Comparison of ENCODE assay signal across 27 mouse cellular contexts in genomic region chr8:115514485-115514884, GRCm38 (mm10).
DNase-seq lines count a peak whose midpoint lies in the region; ATAC-seq lines count a peak whose summit lies in the region.
"Had no signal": no experiment of that assay in that cellular context is flagged by ENCODE, and none has a peak within 500 bp of the region (broad histone marks: within the 10 kb centered on the region; RNA-seq: fewer than 3 reads in every experiment).

No protein-coding gene starts in this region.

- ATAC-seq in activated CD4-positive, CD25-positive, alpha-beta regulatory T cell, adult 4 months: peak; percentile 90
- ATAC-seq in midbrain, embryonic 15.5 days (replicated peaks): no peak
- ATAC-seq: forebrain, embryonic 16.5 days; hindbrain, embryonic 16.5 days; intestine, postnatal 0 days; liver, embryonic 12.5 days had no signal

- no peak overlapping the region for H3K4me3 ChIP-seq in midbrain, embryonic 15.5 days
- H3K4me3 ChIP-seq: embryonic facial prominence, embryonic 10.5 days; forebrain, embryonic 10.5 days; heart, embryonic 15.5 days; layer of hippocampus, adult 2 months; limb, embryonic 13.5 days; liver, embryonic 12.5 days; midbrain, embryonic 12.5 days; neural tube, embryonic 12.5 days had no signal

- DNase-seq in CD4-positive helper T cell, adult 2 months (ENCODE audit: low read depth, low spot score): peak; percentile 53
- peak; percentile 24 for DNase-seq in naive thymus-derived CD4-positive, alpha-beta T cell, adult 2 months (ENCODE audit: low read depth)
- DNase-seq in thymus, postnatal 25 days: peak; percentile 70
- no peak for DNase-seq in frontal cortex, postnatal 25 days (ENCODE audit: low spot score in 2 of 2)
- DNase-seq in lung, postnatal 14 days: no peak
- DNase-seq: adrenal gland, postnatal 14 days; cerebellum, adult 8-10 months; gastrocnemius, postnatal 36 days; heart, postnatal 36 days; kidney, postnatal 25 days; layer of hippocampus, postnatal 36 days; lung, adult 18-20 months; lung, postnatal 10 days; right cerebral cortex, postnatal 14 days had no signal

- no peaks in the 10 kb centered on the region for H3K9me3 ChIP-seq in midbrain, embryonic 15.5 days
- H3K9me3 ChIP-seq: embryonic facial prominence, embryonic 10.5 days; forebrain, embryonic 10.5 days; heart, embryonic 15.5 days; limb, embryonic 13.5 days; liver, embryonic 12.5 days; midbrain, embryonic 12.5 days; neural tube, embryonic 12.5 days had no signal

- no peak overlapping the region for H3K27ac ChIP-seq in midbrain, embryonic 15.5 days
- H3K27ac ChIP-seq: embryonic facial prominence, embryonic 10.5 days; forebrain, embryonic 10.5 days; heart, embryonic 15.5 days; layer of hippocampus, adult 2 months; limb, embryonic 13.5 days; liver, embryonic 12.5 days; midbrain, embryonic 12.5 days; neural tube, embryonic 12.5 days had no signal

- no peaks in the 10 kb centered on the region for H3K27me3 ChIP-seq in midbrain, embryonic 15.5 days (replicated peaks)
- H3K27me3 ChIP-seq: liver, embryonic 12.5 days; midbrain, embryonic 12.5 days had no signal

- H3K9ac ChIP-seq in midbrain, embryonic 15.5 days: no peak overlapping the region
- H3K9ac ChIP-seq: heart, embryonic 15.5 days; limb, embryonic 13.5 days; liver, embryonic 12.5 days; midbrain, embryonic 12.5 days; neural tube, embryonic 12.5 days had no signal

- WGBS in midbrain, embryonic 15.5 days: 74% methylated on average over 3 of the region's 3 CpGs

- no peaks in the 10 kb centered on the region for H3K36me3 ChIP-seq in midbrain, embryonic 15.5 days (replicated peaks)
- H3K36me3 ChIP-seq: embryonic facial prominence, embryonic 10.5 days; forebrain, embryonic 10.5 days; heart, embryonic 15.5 days; limb, embryonic 13.5 days; liver, embryonic 12.5 days; midbrain, embryonic 12.5 days; neural tube, embryonic 12.5 days had no signal

- no peaks in the 10 kb centered on the region for H3K4me1 ChIP-seq in midbrain, embryonic 15.5 days
- H3K4me1 ChIP-seq: embryonic facial prominence, embryonic 10.5 days; heart, embryonic 15.5 days; liver, embryonic 12.5 days; midbrain, embryonic 12.5 days; neural tube, embryonic 12.5 days had no signal

- H3K4me2 ChIP-seq in midbrain, embryonic 15.5 days: no peak overlapping the region
- H3K4me2 ChIP-seq: heart, embryonic 15.5 days; limb, embryonic 13.5 days; liver, embryonic 12.5 days; midbrain, embryonic 12.5 days; neural tube, embryonic 12.5 days had no signal

Comparison
In these comparisons a context has a peak if more than half of its experiments do, and no peak if none do; other contexts are left out.
1. DNase-seq: peak in CD4-positive helper T cell, adult 2 months (single experiment), naive thymus-derived CD4-positive, alpha-beta T cell, adult 2 months (single experiment) and thymus, postnatal 25 days (single experiment); none in frontal cortex, postnatal 25 days (0 of 2) and lung, postnatal 14 days (single experiment).